Mouse (Mus musculus) embryo, embryonic 10.5 days (tissue): Measurements from ENCODE around the gene Sbno2.

Experiments used
- DNase-seq: peaks from one replicate; pipeline ENCODE4 v3.0.0-alpha.2; 2015; ENCODE audit warnings: low spot score

Sbno2 gene

DNA sequence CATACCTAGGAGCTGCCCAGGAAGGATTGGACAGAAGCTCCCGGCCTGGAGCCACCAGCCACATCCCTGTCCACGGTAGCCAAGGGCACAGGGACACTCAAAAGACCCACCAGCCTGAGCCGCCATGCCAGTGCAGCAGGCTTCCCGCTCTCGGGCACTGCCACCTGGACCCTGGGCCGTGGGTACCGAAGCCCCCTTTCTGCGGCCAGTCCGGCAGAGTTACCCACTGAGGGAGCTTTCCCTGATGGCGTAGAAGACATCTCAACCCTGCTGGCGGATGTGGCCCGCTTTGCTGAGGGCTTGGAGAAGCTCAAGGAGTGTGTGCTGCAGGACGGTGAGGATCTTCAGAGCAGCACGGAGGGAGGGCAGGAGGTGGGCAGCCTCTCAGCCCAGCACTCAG, 87.6 kb downstream of the Sbno2 start:
- no peak for DNase-seq

DNA sequence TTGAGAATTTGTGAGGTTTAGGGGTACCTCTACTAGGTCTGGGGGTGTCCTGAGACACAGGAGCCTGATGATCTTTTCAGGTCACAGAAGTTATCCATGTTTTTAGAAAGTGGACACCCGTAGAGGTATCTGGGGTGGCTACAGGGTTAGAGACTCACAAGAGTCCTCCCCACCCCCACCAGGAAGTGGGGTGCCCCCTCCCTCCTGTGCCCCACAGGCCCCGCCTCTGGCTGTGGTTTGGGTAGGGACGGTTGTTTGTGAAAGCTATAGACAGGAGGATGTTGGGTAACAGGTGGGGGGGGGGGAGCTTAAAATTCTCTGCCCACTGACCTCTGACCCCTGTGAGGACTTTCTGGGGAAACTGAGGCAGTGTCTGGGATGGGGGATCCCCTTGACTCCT, 88.0 kb downstream of the Sbno2 start:
- no peak for DNase-seq

DNA sequence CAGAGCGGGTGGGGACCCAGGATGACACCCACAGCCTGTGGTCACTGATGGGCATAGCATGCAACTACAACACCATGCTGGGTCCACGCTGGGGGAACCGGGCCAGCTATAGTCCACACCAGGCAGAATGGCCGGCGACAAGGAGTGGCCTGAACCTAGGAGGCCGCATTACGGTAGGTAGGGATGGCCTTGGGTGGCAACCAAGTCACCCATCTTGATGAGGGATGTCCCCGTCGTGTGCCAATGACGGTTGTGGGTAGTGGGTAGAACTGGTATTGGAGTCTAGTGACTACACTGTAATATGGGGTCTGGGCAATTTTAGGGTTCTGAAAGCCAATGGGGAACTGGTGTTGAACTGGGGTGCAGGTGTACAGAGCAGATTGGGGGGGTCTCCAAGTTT, 88.4 kb downstream of the Sbno2 start:
- DNase-seq: no peak

DNA sequence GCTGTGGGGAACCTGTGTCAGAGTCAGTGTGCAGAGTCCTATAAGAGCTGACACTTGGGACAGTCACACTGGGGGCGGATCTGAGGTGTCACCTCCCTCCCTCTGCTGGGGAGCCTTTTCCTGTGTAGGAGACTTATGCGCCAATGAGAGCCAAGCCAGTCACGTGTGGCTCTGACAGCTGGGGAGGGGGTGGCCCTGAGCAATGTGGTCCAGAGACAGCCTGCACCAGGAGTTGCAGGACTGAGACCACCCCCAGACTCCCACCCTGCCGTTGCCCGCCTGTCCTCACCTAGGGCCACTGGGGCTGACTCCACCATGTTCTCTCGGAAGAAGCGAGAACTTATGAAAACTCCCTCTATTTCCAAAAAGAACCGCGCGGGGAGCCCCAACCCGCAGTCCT, 88.9 kb downstream of the Sbno2 start, which contains the start of gene Arhgap45:
TSS of gene Arhgap45 (plus strand) at position 143 of the 400 bp plus-strand sequence.
- DNase-seq: no peak

DNA sequence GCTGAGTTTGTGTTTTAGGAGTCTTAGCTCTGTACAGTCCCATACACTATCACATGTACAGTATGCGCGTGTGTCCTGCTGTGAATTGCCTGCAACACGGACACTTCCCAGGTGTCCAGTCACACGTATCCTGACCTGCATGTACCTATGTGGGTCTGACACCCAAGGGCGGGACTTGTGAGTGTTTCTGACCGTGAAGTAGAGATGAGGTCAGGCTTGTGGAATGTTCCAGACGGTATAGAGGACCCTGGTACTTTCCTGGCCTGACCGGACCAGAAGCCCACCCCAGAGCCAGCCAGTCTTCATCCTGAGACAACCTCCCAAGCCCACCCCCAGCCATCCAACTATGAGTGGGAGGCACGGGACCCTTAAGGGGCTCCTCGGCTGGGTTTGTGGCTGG, 89.8 kb downstream of the Sbno2 start:
- no peak for DNase-seq

DNA sequence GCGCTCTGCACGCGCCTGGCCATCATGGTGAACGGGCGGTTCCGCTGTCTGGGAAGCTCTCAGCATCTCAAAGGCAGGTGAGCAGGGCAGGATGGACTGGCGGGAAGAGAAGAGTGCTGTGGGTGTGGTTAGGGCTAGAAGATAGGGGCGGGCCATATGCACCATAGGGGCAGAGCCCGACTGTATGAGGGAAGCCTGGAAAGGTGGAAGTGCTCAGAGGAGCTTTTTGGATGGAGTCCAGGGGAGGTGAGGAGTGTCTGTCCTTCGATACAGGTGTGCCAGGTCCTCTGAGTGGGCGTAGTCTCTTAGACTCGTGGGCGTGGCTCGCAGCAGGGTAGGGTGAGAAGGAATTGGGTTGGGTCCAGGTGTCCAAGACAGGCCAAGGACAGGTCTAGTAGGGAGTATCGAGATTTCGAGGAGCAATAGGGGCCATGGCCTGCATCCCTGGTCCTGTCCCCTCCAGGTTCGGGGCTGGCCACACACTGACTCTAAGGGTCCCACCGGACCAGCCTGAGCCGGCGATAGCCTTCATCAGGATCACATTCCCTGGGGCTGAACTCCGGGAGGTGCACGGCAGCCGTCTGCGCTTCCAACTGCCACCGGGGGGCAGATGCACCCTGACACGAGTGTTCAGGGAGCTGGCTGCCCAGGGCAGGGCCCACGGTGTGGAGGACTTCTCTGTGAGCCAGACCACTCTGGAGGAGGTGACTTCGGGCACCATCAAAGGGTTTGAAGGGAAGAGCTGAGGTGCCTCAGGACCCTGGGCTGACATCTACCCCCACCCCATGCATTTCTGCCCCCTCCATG, 90.7 kb downstream of the Sbno2 start:
- no peak for DNase-seq

DNA sequence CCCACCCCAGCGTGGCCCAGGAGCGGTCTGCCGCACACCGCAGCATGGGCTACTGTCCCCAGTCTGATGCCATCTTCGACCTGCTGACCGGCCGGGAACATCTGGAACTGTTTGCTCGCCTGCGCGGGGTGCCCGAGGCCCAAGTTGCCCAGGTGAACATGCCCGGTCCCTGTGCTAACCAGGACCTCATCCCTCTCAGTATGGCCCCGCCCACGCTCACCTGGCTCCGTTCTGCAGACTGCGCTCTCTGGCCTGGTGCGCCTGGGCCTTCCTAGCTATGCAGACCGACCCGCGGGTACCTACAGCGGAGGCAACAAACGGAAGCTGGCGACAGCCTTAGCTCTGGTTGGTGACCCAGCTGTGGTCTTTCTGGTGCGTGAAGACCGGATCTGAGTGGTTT, 91.8 kb downstream of the Sbno2 start:
- no peak for DNase-seq

DNA sequence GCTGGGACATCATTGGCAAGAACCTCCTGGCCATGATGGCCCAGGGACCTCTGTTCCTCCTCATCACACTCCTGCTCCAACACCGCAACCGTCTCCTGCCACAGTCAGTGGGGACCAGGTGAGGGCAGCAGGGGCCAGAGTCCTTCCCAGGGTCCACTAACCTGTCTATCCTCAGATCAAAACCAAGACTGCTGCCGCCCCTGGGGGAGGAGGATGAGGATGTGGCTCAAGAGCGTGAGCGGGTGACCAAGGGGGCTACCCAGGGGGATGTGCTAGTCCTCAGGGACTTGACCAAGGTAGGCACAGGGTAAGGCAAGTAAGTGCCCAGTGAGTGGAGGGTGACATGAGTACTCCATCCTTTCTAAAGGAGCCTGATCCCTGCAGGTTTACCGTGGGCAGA, 93.6 kb downstream of the Sbno2 start:
- no peak for DNase-seq
